Comparison of ENCODE assay signal across 13 mouse cellular contexts in the genomic region with DNA sequence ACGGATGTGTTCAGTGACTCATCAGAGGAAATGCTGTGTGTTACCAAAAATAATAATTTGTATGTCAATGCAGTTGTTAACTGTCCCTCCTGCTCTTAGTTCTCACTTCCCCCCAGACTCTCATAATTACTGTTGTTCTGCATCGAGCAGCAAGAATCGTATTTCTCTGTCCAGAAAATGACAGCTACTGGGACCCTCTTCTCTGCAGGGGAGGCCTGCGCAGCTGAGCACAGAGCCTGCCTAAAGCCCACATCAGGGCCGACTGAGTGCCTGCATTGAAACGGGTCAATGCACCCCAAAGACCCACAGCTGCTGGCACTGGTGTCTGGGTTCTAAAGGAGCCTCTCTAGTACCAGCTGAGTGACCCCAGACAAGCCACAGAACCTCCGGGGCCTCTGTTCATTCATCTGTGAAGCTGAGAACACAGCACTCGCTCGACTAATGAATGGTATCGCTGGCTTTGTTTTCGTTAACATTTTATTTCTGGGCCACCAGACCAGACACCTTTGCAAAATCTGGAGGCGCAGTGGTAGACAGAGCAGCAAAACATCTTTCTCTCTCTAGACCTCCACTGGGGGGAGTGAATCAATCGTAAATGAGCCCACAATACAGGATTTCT.
DNase-seq lines count a peak whose midpoint lies in the region; ATAC-seq and TF ChIP-seq lines count a peak whose summit lies in the region.
"Had no signal": no experiment of that assay in that cellular context is flagged by ENCODE, and none has a peak within 500 bp of the region (broad histone marks: within the 10 kb centered on the region; RNA-seq: fewer than 3 reads in every experiment).

No protein-coding gene starts in this region.

- peaks cover 24% of the 10 kb centered on the region for H3K4me1 ChIP-seq in hindbrain, embryonic 10.5 days (replicated peaks)
- H3K4me1 ChIP-seq in midbrain, embryonic 15.5 days = 0 out of 2 replicates have a peak, but pooled peaks cover 6% of the 10 kb centered on the region
- H3K4me1 ChIP-seq: heart, embryonic 15.5 days had no signal

- H3K27me3 ChIP-seq in hindbrain, embryonic 10.5 days (ENCODE audit: insufficient read depth, poor library complexity, severe bottlenecking) = 0 out of 2 replicates have a peak, but pooled peaks cover 4% of the 10 kb centered on the region
- no peaks in the 10 kb centered on the region; the same call in 1 of the 2 replicates for H3K27me3 ChIP-seq in midbrain, embryonic 15.5 days (replicated peaks)
- H3K27me3 ChIP-seq: heart, embryonic 15.5 days had no signal

- 32% methylated on average over 13 of the region's 13 CpGs for WGBS in hindbrain, embryonic 10.5 days
- WGBS in midbrain, embryonic 15.5 days = 21% methylated on average over 13 of the region's 13 CpGs

- peak overlapping the region; percentile 7; the same call in 1 of the 2 replicates for H3K4me2 ChIP-seq in midbrain, embryonic 15.5 days

- no peak overlapping the region for H3K4me3 ChIP-seq in hindbrain, embryonic 10.5 days
- no peak overlapping the region for H3K4me3 ChIP-seq in midbrain, embryonic 15.5 days
- H3K4me3 ChIP-seq: heart, embryonic 15.5 days had no signal

- H3K9me3 ChIP-seq in hindbrain, embryonic 10.5 days = 0 out of 2 replicates have a peak, but pooled peaks cover 5% of the 10 kb centered on the region
- no peaks in the 10 kb centered on the region for H3K9me3 ChIP-seq in midbrain, embryonic 15.5 days
- H3K9me3 ChIP-seq: heart, embryonic 15.5 days had no signal

- no peak for TF ChIP-seq POLR2A in brain, embryonic 14.5 days (IDR thresholded peaks at IDR 0.05; ENCODE audit: borderline replicate concordance, extremely low read depth, insufficient read depth, insufficient read length, poor library complexity, severe bottlenecking)

- no peak for TF ChIP-seq CTCF in brain, embryonic 14.5 days (IDR thresholded peaks at IDR 0.05; ENCODE audit: borderline replicate concordance, extremely low read depth, insufficient read depth, insufficient read length)

- no peak overlapping the region for H3K9ac ChIP-seq in midbrain, embryonic 15.5 days
- H3K9ac ChIP-seq: heart, embryonic 15.5 days; lung, embryonic 14.5 days had no signal

- no peak for ATAC-seq in midbrain, embryonic 15.5 days (replicated peaks)
- no peak for ATAC-seq in CD4-positive, CD25-positive, alpha-beta regulatory T cell, adult 4 months

- no peaks in the 10 kb centered on the region for H3K36me3 ChIP-seq in hindbrain, embryonic 10.5 days
- H3K36me3 ChIP-seq in midbrain, embryonic 15.5 days (replicated peaks) = no peaks in the 10 kb centered on the region
- H3K36me3 ChIP-seq: heart, embryonic 15.5 days had no signal

- peak overlapping the region; percentile 66 for H3K27ac ChIP-seq in hindbrain, embryonic 10.5 days
- H3K27ac ChIP-seq in midbrain, embryonic 15.5 days = no peak overlapping the region
- H3K27ac ChIP-seq: heart, embryonic 15.5 days had no signal

- DNase-seq in A20 (ENCODE audit: low read depth, low spot score) = peak; percentile 92
- peak; percentile 82 for DNase-seq in brain, embryonic 14.5 days (ENCODE audit: low read depth)
- DNase-seq in hindbrain, embryonic 10.5 days (ENCODE audit: low spot score) = peak; percentile 60
- no peak for DNase-seq in adrenal gland, adult (ENCODE audit: inconsistent age in 2 of 2, low spot score in 1 of 2)
- no peak for DNase-seq in urinary bladder, adult 18-20 months (ENCODE audit: low spot score in 2 of 2)
- no peak for DNase-seq in layer of hippocampus, adult 11-12 months (ENCODE audit: low spot score)
- DNase-seq: layer of hippocampus, adult 9-11 months; lung, embryonic 14.5 days; right cerebral cortex, adult 18-20 months; thymus, adult 18-20 months had no signal

Comparison
In these comparisons a context has a peak if more than half of its experiments do, and no peak if none do; other contexts are left out.
1. DNase-seq: peak in A20 (single experiment), brain, embryonic 14.5 days (single experiment) and hindbrain, embryonic 10.5 days (single experiment); none in adrenal gland, adult (0 of 2), urinary bladder, adult 18-20 months (0 of 2) and layer of hippocampus, adult 11-12 months (single experiment).